Mouse (Mus musculus) cortical plate, adult 2 months (tissue): ENCODE measurements around the gene Zswim8.

Experiments used
- CTCF ChIP-seq: fragments of 200-500 bp; IDR thresholded peaks from 2 replicates; pipeline ENCODE4 v1.5.1; 2011; ENCODE audit warnings: mild to moderate bottlenecking, control low read depth, low read length; ENCODE audit not compliant: insufficient read depth; ENCODE audit errors: extremely low read depth
- POLR2A ChIP-seq: fragments of 200-500 bp; IDR thresholded peaks from 2 replicates; pipeline ENCODE4 v1.6.1; 2011; ENCODE audit warnings: mild to moderate bottlenecking, low read length, control low read depth; ENCODE audit not compliant: insufficient read depth; ENCODE audit errors: extremely low read depth

GRCm38 (mm10) chr14:20737306-20737705 lies 30.0 kb downstream of the Zswim8 start:
- peak; percentile 56; the same call in 1 of the 2 replicates for TF ChIP-seq CTCF
- no peak for TF ChIP-seq POLR2A
